Mouse (Mus musculus) liver, embryonic 14.5 days (tissue): ENCODE results near the gene Atxn3.

ENCODE experiments used
- CTCF ChIP-seq: IDR thresholded peaks from 2 replicates; pipeline ENCODE4 v1.5.1; 2016; ENCODE audit warnings: antibody characterized with exemption, low read depth, control low read depth
- EP300 ChIP-seq: IDR thresholded peaks from 2 replicates; pipeline ENCODE4 v1.6.1; 2016; ENCODE audit warnings: antibody characterized with exemption, low read depth

GRCm38 (mm10) chr12:101917165-101917564, 40.9 kb downstream of the Atxn3 start:
- TF ChIP-seq CTCF (no peak), EP300 (no peak)
